Mouse (Mus musculus) layer of hippocampus, adult 9-11 months (tissue): ENCODE data around the gene Sox13.

Experiments used
- DNase-seq: peaks from one replicate; pipeline ENCODE4 v3.0.0; 2022

Sox13 gene

GRCm38 (mm10) chr1:133423543-133424480 lies at the start of gene Sox13:
Sox13 (minus strand) TSS chr1:133424377.
- DNase-seq = peak; percentile 20

GRCm38 (mm10) chr1:133471556-133471955 lies 47.4 kb upstream of the Sox13 start:
- no peak for DNase-seq

DNA sequence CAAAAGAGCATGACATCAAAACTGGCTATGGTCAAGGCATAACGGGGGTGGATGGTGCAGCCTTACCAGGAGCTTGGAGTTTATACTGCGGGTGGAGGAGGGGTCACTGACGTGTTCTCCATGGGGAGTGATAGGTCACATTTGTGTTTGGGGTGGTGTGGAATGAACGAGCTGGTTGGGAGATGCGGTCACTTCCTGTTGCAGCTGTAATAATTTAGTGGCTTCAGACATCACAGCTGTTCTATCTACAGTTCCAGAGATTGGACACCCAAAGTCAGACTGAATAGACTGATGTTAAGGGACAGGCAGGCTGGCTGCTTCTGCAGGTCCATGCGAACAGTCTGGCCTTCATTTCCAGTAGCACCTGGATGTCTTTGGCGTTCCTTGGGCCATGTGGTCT lies 46.9 kb upstream of the Sox13 start:
- DNase-seq = no peak

DNA sequence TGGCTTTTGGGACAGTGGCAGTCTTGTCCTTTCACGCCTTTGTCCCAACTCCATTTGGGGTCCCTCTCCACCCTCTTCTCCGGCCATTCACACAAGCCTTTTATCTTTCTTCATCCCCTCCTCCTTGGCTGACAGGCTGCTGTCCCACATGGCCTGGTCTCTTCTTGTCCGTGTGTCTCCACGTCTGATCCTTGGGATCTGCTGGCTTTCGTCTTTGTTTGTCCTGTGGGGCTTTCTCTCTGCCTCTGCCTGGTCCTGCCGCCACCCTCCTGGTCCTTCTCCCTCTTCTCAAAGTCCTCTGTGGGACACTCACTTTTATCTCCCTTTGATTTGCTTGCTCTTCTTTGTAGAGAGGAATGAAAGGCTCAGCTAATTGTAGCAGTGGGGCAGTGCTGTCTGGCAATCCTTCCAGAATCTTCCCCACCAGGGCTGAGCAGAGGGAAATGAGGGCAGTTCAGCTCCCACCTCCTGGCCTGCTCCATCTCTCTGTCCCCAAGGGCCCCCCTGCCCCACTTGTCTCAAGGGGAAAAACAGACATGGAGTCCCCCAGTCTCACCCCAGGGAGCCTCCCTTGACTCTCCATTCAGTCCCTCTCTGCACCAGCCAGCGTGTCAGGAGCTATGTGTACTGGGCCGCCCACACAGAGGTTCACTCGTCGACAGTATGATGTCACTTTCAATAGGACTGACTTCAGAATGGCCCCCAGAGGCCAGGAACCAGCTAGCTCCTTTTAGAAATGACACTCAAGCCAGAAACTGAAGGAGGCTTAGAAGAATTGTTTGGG lies 46.3 kb upstream of the Sox13 start:
- DNase-seq = no peak

GRCm38 (mm10) chr1:133469213-133469612 lies 45.0 kb upstream of the Sox13 start:
- no peak for DNase-seq

DNA sequence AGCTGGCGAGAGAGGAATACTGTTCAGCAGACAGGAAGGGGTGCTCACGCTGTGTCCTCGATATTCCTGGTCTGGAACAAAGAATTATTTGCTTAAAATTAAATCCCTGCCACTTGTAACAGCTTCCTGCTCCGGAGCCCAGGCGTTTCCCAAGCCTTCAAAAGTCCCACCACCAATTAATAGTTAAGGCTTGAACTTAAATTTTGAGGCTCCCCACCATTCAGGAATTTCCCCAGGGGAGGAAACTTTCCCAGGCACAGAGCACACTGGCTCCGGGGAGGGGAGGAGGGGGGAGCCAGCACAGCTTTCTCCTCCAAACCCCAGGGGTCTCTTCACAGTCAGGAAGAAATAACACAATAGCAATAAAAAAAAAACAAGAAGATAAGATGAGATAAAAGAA lies 44.6 kb upstream of the Sox13 start:
- DNase-seq = no peak

DNA sequence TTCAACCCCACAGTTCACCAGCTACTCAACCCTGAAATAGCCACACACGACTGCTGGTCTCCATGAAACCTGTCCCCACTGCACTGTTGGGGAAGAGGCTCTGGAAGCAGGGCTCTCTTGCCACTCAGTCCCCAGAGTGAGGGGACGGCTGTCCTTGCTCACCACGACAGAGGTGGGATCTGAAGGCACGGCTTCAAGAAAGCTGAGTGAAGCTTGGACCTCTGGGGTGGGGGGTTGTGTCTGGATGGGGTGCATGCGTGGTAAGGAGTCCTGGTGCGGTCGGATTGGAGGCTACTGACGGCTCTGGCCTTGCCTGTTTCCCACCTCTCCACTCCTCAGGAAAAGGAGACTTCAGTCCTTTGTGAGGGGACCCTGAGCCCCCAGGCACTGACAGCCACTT lies 43.7 kb upstream of the Sox13 start:
- DNase-seq = no peak

DNA sequence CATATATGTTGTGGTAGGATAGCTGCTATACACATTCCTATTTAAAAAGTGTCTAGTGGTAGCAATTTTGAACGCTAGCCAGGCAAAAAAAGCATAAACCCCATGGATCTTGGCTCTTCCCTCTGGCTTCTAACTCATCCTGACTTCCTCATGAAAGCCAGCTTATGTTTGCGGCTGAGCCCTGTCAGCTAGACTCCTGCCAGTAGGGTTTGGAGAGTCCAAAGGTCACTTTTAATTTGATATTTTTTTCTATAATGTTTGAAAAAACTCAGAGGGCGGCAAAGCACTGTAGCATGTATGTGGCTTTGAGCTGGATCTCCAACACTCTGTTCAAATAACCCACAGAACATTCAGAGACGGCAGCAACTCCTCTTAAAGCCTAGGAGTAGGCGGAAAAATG lies 39.0 kb upstream of the Sox13 start:
- DNase-seq = no peak

- no peak for DNase-seq
Measured at GRCm38 (mm10) chr1:133460996-133461395, 36.8 kb upstream of the Sox13 start.

GRCm38 (mm10) chr1:133456097-133456496 lies 31.9 kb upstream of the Sox13 start:
- DNase-seq = no peak

- DNase-seq = no peak
Measured at GRCm38 (mm10) chr1:133452564-133453165, 28.5 kb upstream of the Sox13 start.

GRCm38 (mm10) chr1:133451869-133452563 lies 27.8 kb upstream of the Sox13 start:
- DNase-seq = no peak

DNA sequence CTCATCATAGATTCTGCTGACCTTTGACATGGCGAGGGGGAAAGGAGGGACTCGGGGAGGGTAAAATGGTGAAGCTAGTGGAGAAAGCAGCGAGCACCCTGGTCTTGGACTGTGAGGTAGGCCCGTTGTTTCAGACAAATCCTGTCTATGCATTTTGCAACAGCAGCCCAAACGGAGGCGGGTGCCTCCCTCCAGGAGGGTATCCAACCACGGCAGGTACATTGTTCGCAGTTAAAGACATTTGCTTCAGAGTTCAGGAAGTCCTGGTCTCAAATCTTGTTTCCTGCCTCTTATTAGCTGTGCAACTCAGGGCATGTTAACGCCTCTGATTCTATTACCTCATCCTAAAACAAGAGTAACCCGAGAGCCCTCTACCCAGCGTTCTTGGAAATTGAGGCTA lies 26.8 kb upstream of the Sox13 start:
- no peak for DNase-seq

GRCm38 (mm10) chr1:133448351-133448931 lies 24.3 kb upstream of the Sox13 start:
- no peak for DNase-seq

DNA sequence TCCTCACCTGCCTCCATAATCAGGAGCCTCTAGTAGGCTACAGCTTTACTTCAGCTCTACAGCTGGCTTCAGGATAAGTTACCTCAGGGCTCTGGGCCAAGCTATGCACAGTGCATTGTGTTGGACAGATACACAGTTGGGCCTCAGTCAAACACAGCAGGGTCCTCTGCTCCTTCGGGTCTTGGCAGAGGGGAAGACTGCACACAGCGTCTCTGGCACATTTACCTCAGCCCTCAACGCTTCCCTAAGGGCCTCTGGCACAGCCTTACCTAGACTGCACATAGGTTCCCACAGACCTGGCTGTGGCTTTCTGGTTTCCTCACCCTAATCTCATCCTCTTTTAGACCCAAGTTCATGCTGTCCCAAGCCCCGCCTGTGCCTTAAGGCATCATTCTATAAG lies 22.1 kb upstream of the Sox13 start:
- no peak for DNase-seq

DNA sequence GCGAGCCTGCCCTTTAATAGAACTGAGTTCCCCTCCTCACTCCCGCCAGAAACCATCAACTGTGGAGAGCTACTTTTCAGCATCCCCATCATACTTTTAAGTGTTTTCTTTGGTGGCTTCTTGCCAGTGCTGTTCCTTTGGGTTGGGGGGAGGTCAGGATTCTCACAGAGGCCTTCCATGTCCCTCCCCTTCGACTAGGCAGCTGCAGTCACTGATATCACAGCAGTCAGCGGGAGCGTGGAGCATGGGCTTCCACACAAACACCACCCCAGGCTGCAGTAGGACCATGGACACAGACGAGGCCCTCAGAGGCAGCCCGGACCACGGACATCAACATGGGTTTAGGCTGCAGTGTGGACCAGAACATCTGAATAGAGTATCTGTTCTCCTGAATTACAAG lies 20.1 kb upstream of the Sox13 start:
- no peak for DNase-seq

GRCm38 (mm10) chr1:133437916-133438683 lies 13.9 kb upstream of the Sox13 start:
- no peak for DNase-seq

GRCm38 (mm10) chr1:133434756-133435112 lies 10.6 kb upstream of the Sox13 start:
- DNase-seq = no peak

- DNase-seq = peak; percentile 66
Measured at GRCm38 (mm10) chr1:133434018-133434755, 10.0 kb upstream of the Sox13 start.

GRCm38 (mm10) chr1:133432566-133432965 lies 8.4 kb upstream of the Sox13 start:
- DNase-seq = no peak

DNA sequence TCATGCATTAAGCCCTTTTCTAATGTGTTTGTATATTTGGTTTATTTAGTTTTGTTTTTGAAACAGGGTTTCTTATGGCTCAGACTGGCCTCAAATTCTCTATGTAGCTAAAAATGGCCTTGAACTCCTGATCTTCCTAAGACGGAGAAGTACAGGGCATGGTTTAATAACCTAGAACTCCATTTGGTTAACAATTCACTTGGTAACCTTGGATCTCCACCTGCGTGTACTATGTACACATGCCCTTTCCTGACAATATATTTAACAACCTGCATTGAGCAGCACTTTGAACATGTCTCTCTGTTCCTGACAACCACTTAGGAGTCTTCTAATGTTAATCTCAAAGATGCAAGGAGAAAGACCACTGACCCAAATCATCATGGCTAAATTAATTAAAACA lies 7.0 kb upstream of the Sox13 start:
- no peak for DNase-seq
